Comparison of ENCODE assay signal across 26 mouse cellular contexts in genomic region chr5:16029481-16029880, GRCm38 (mm10).
DNase-seq lines count a peak whose midpoint lies in the region; ATAC-seq and TF ChIP-seq lines count a peak whose summit lies in the region.
"Had no signal": no experiment of that assay in that cellular context is flagged by ENCODE, and none has a peak within 500 bp of the region (broad histone marks: within the 10 kb centered on the region; RNA-seq: fewer than 3 reads in every experiment).

No protein-coding gene starts in this region.

- no peaks in the 10 kb centered on the region for H3K4me1 ChIP-seq in hindbrain, embryonic 11.5 days (replicated peaks; ENCODE audit: control insufficient read depth, insufficient read depth, low read length)
- no peaks in the 10 kb centered on the region for H3K4me1 ChIP-seq in hindbrain, embryonic 16.5 days (ENCODE audit: control insufficient read depth, insufficient read depth, low read depth, low read length)
- H3K4me1 ChIP-seq in neural tube, embryonic 13.5 days (replicated peaks), result peaks cover 6% of the 10 kb centered on the region; the same call in 1 of the 2 replicates
- H3K4me1 ChIP-seq in neural tube, embryonic 15.5 days, result no peaks in the 10 kb centered on the region
- no peaks in the 10 kb centered on the region for H3K4me1 ChIP-seq in hindbrain, postnatal 0 days (ENCODE audit: insufficient read depth, low read length)
- H3K4me1 ChIP-seq in forebrain, embryonic 16.5 days (replicated peaks; ENCODE audit: control insufficient read depth, insufficient read depth, low read length), result peaks cover 3% of the 10 kb centered on the region; the same call in 1 of the 2 replicates
- H3K4me1 ChIP-seq: hindbrain, embryonic 15.5 days; intestine, embryonic 15.5 days had no signal

- no peak for TF ChIP-seq CTCF in hindbrain, postnatal 0 days (IDR thresholded peaks at IDR 0.05; ENCODE audit: low read depth)

- no peak overlapping the region for H3K9ac ChIP-seq in hindbrain, embryonic 11.5 days (ENCODE audit: low read depth, low read length)
- H3K9ac ChIP-seq in hindbrain, embryonic 16.5 days (ENCODE audit: low read depth, low read length), result no peak overlapping the region
- H3K9ac ChIP-seq in neural tube, embryonic 13.5 days, result no peak overlapping the region
- no peak overlapping the region for H3K9ac ChIP-seq in neural tube, embryonic 15.5 days (replicated peaks)
- no peak overlapping the region for H3K9ac ChIP-seq in hindbrain, postnatal 0 days (replicated peaks; ENCODE audit: low read length)
- no peak overlapping the region for H3K9ac ChIP-seq in forebrain, embryonic 16.5 days (replicated peaks; ENCODE audit: low read depth, low read length)
- H3K9ac ChIP-seq: embryonic facial prominence, embryonic 12.5 days; hindbrain, embryonic 15.5 days; intestine, embryonic 15.5 days; liver, embryonic 14.5 days had no signal

- H3K27me3 ChIP-seq in hindbrain, embryonic 11.5 days (ENCODE audit: control insufficient read depth, insufficient read depth, low read length), result no peaks in the 10 kb centered on the region
- no peaks in the 10 kb centered on the region for H3K27me3 ChIP-seq in hindbrain, embryonic 16.5 days (replicated peaks; ENCODE audit: control insufficient read depth, insufficient read depth, low read length)
- no peaks in the 10 kb centered on the region for H3K27me3 ChIP-seq in neural tube, embryonic 13.5 days
- H3K27me3 ChIP-seq in neural tube, embryonic 15.5 days (replicated peaks), result no peaks in the 10 kb centered on the region
- no peaks in the 10 kb centered on the region for H3K27me3 ChIP-seq in hindbrain, postnatal 0 days (ENCODE audit: insufficient read depth, low read length)
- H3K27me3 ChIP-seq in forebrain, embryonic 16.5 days (replicated peaks; ENCODE audit: control insufficient read depth, insufficient read depth, low read length), result no peaks in the 10 kb centered on the region
- H3K27me3 ChIP-seq: embryonic facial prominence, embryonic 12.5 days; hindbrain, embryonic 15.5 days; intestine, embryonic 15.5 days had no signal

- no peak overlapping the region for H3K27ac ChIP-seq in hindbrain, embryonic 11.5 days (ENCODE audit: low read depth, low read length)
- no peak overlapping the region for H3K27ac ChIP-seq in hindbrain, embryonic 16.5 days (ENCODE audit: low read depth, low read length)
- H3K27ac ChIP-seq in neural tube, embryonic 13.5 days (replicated peaks), result peak overlapping the region; percentile 64
- H3K27ac ChIP-seq in neural tube, embryonic 15.5 days (replicated peaks), result no peak overlapping the region
- no peak overlapping the region for H3K27ac ChIP-seq in hindbrain, postnatal 0 days
- H3K27ac ChIP-seq in forebrain, embryonic 16.5 days (ENCODE audit: low read length), result no peak overlapping the region
- H3K27ac ChIP-seq: embryonic facial prominence, embryonic 12.5 days; hindbrain, embryonic 15.5 days; intestine, embryonic 15.5 days; kidney, postnatal 0 days; liver, embryonic 14.5 days; macrophage had no signal

- no peak overlapping the region for H3K4me3 ChIP-seq in hindbrain, embryonic 11.5 days (ENCODE audit: low read depth, low read length)
- H3K4me3 ChIP-seq in hindbrain, embryonic 16.5 days (ENCODE audit: low read length), result no peak overlapping the region
- no peak overlapping the region for H3K4me3 ChIP-seq in neural tube, embryonic 13.5 days
- H3K4me3 ChIP-seq in neural tube, embryonic 15.5 days (replicated peaks), result no peak overlapping the region
- no peak overlapping the region for H3K4me3 ChIP-seq in hindbrain, postnatal 0 days (ENCODE audit: low read length)
- no peak overlapping the region for H3K4me3 ChIP-seq in forebrain, embryonic 16.5 days (replicated peaks; ENCODE audit: low read length)
- H3K4me3 ChIP-seq: embryonic facial prominence, embryonic 12.5 days; hindbrain, embryonic 15.5 days; intestine, embryonic 15.5 days had no signal

- WGBS in hindbrain, embryonic 11.5 days, result 57% methylated on average over 5 of the region's 5 CpGs
- WGBS in hindbrain, embryonic 16.5 days, result 26% methylated on average over 5 of the region's 5 CpGs
- 37% methylated on average over 5 of the region's 5 CpGs for WGBS in neural tube, embryonic 13.5 days
- WGBS in neural tube, embryonic 15.5 days, result 32% methylated on average over 5 of the region's 5 CpGs
- 45% methylated on average over 5 of the region's 5 CpGs for WGBS in hindbrain, postnatal 0 days
- 19% methylated on average over 5 of the region's 5 CpGs for WGBS in forebrain, embryonic 16.5 days

- H3K4me2 ChIP-seq in hindbrain, embryonic 11.5 days (replicated peaks; ENCODE audit: low read depth, low read length), result no peak overlapping the region
- H3K4me2 ChIP-seq in hindbrain, embryonic 16.5 days (ENCODE audit: low read length), result no peak overlapping the region
- H3K4me2 ChIP-seq in neural tube, embryonic 13.5 days, result no peak overlapping the region
- no peak overlapping the region for H3K4me2 ChIP-seq in neural tube, embryonic 15.5 days
- H3K4me2 ChIP-seq in hindbrain, postnatal 0 days (ENCODE audit: low read depth, low read length), result no peak overlapping the region
- no peak overlapping the region for H3K4me2 ChIP-seq in forebrain, embryonic 16.5 days (ENCODE audit: low read length)
- H3K4me2 ChIP-seq: embryonic facial prominence, embryonic 12.5 days; hindbrain, embryonic 15.5 days; intestine, embryonic 15.5 days had no signal

- no peaks in the 10 kb centered on the region for H3K9me3 ChIP-seq in hindbrain, embryonic 11.5 days (ENCODE audit: control insufficient read depth, low read length)
- no peaks in the 10 kb centered on the region for H3K9me3 ChIP-seq in hindbrain, embryonic 16.5 days (ENCODE audit: control insufficient read depth, low read length)
- H3K9me3 ChIP-seq in neural tube, embryonic 13.5 days, result no peaks in the 10 kb centered on the region
- no peaks in the 10 kb centered on the region for H3K9me3 ChIP-seq in neural tube, embryonic 15.5 days (replicated peaks)
- H3K9me3 ChIP-seq in hindbrain, postnatal 0 days (ENCODE audit: low read length), result no peaks in the 10 kb centered on the region
- no peaks in the 10 kb centered on the region for H3K9me3 ChIP-seq in forebrain, embryonic 16.5 days (ENCODE audit: control insufficient read depth, low read length)
- H3K9me3 ChIP-seq: embryonic facial prominence, embryonic 12.5 days; hindbrain, embryonic 15.5 days; intestine, embryonic 15.5 days had no signal

- no peaks in the 10 kb centered on the region for H3K36me3 ChIP-seq in hindbrain, embryonic 11.5 days (ENCODE audit: control insufficient read depth, insufficient read depth, low read length)
- H3K36me3 ChIP-seq in hindbrain, embryonic 16.5 days (ENCODE audit: control insufficient read depth, insufficient read depth, low read length), result no peaks in the 10 kb centered on the region
- H3K36me3 ChIP-seq in neural tube, embryonic 13.5 days, result no peaks in the 10 kb centered on the region
- no peaks in the 10 kb centered on the region for H3K36me3 ChIP-seq in neural tube, embryonic 15.5 days
- H3K36me3 ChIP-seq in hindbrain, postnatal 0 days (ENCODE audit: insufficient read depth, low read length), result no peaks in the 10 kb centered on the region
- H3K36me3 ChIP-seq in forebrain, embryonic 16.5 days (ENCODE audit: control insufficient read depth, insufficient read depth), result no peaks in the 10 kb centered on the region
- H3K36me3 ChIP-seq: embryonic facial prominence, embryonic 12.5 days; hindbrain, embryonic 15.5 days; intestine, embryonic 15.5 days had no signal

- peak; percentile 35 for DNase-seq in hindbrain, embryonic 11.5 days (ENCODE audit: low spot score)
- DNase-seq in hindbrain, postnatal 0 days (ENCODE audit: low spot score), result peak; percentile 25
- DNase-seq in cerebellum, postnatal 4 days (ENCODE audit: low spot score in 2 of 2), result no peak
- DNase-seq: adrenal gland, postnatal 25 days; cerebellum, adult 18-20 months; cerebellum, postnatal 10 days; gastrocnemius, postnatal 14 days; heart, postnatal 14 days; kidney, adult 2 months; kidney, postnatal 4 days; layer of hippocampus, adult 9-11 months; liver; lung, adult 2 months; lung, postnatal 10 days; right cerebral cortex, postnatal 14 days; thymus, postnatal 4 days had no signal

- ATAC-seq in hindbrain, embryonic 11.5 days (ENCODE audit: low FRiP score), result peak; percentile 56; the same call in 1 of the 2 replicates
- no peak for ATAC-seq in hindbrain, embryonic 16.5 days
- ATAC-seq in neural tube, embryonic 13.5 days (ENCODE audit: low read depth), result no peak
- no peak for ATAC-seq in neural tube, embryonic 15.5 days (ENCODE audit: low FRiP score)
- no peak for ATAC-seq in hindbrain, postnatal 0 days
- no peak for ATAC-seq in forebrain, embryonic 16.5 days
- ATAC-seq: intestine, embryonic 15.5 days had no signal

Comparison
In these comparisons a context has a peak if more than half of its experiments do, and no peak if none do; other contexts are left out.
1. DNase-seq: peak in hindbrain, embryonic 11.5 days (single experiment) and hindbrain, postnatal 0 days (single experiment); none in cerebellum, postnatal 4 days (0 of 2).